Mouse (Mus musculus): Measurements from ENCODE around the gene Rab8b. TPM values are rescaled to one million over a fixed set of nuclear protein-coding genes. Genes with fewer than 3 reads are reported as not detected.

Rab8b gene
- total and polyA plus RNA-seq, 2 experiments, result 1.4 to 4.1 TPM

DNA sequence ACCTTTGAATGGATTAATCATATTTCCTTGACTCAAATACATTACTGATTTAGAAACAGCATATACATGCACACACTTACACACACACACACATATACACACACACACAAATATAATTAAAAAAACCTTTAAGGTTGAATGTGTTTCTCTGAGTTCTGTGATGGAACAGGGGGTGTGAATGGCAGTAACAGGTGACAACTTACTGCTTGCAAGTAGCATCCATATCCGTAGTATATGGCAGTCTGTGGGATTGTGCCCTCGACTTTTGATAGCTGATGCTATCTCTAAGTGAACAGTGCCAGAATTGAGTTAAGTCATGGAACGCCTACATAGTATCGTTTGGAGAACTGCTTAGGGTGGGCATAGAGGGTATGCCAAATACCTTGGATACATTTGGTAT, 57.3 kb downstream of the Rab8b start:
- no peak overlapping the region for H3K27ac ChIP-seq (replicated peaks; ENCODE audit: insufficient read depth, low read depth, low read length)
- DNase-seq (ENCODE audit: extremely low read depth, low read depth, low spot score), result no peak
- TF ChIP-seq POLR2A (IDR thresholded peaks at IDR 0.05; ENCODE audit: extremely low read depth, insufficient read depth, low read length), result no peak
- no peak for TF ChIP-seq CTCF (IDR thresholded peaks at IDR 0.05; ENCODE audit: low read depth, low read length)
- H3K79me2 ChIP-seq (ENCODE audit: control insufficient read depth, insufficient read depth, low read length), result no peaks in the 10 kb centered on the region
- 90% methylated on average over 4 of the region's 4 CpGs for WGBS
- H3K9ac ChIP-seq (ENCODE audit: low read depth, low read length), result no peak overlapping the region
- no peaks in the 10 kb centered on the region for H3K27me3 ChIP-seq (ENCODE audit: control insufficient read depth, insufficient read depth, low read length)
- H3K36me3 ChIP-seq (ENCODE audit: control insufficient read depth, insufficient read depth, low read length), result peaks cover 2% of the 10 kb centered on the region; the same call in 1 of the 2 replicates
- no peak overlapping the region for H3K4me3 ChIP-seq (ENCODE audit: insufficient read depth, low read depth, low read length)
- H3K4me1 ChIP-seq (ENCODE audit: control insufficient read depth, insufficient read depth, low read length), result no peaks in the 10 kb centered on the region

DNA sequence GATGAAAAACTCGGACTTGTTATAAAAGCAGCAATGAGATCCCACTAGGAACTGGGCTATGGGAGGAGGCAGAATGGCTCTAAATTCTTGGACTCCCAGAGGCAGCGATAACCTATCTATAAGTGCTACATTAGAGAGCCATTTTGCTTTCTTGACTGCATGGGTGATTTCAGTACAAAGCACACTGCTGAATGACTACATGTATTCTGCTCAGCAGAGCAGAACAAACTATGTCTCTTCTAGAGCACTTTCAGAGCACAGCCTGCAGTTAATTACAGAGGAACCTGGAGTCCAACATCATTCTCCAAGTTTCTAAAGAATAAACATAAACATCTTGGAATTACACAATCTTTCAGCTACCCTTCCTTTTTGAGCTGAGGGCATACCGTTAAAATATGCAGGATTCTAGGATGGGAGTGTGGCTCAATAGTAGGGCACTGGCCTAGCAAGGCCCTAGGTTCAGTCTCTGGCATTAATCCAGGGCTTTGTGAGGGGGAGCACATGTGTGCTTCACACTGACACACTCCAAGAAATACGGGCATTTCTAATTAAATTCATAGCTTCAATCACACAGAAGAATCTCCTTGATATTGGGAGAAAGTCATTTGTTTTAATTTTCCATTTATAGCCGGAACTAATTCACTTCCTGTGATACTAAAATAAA, 58.3 kb downstream of the Rab8b start:
- no peaks in the 10 kb centered on the region for H3K79me2 ChIP-seq (ENCODE audit: control insufficient read depth, insufficient read depth, low read length)
- H3K9ac ChIP-seq (ENCODE audit: low read depth, low read length), result no peak overlapping the region
- H3K27ac ChIP-seq (replicated peaks; ENCODE audit: insufficient read depth, low read depth, low read length), result no peak overlapping the region
- no peaks in the 10 kb centered on the region for H3K4me1 ChIP-seq (ENCODE audit: control insufficient read depth, insufficient read depth, low read length)
- DNase-seq (ENCODE audit: extremely low read depth, low read depth, low spot score), result no peak
- H3K36me3 ChIP-seq (ENCODE audit: control insufficient read depth, insufficient read depth, low read length), result peaks cover 2% of the 10 kb centered on the region; the same call in 1 of the 2 replicates
- TF ChIP-seq POLR2A (IDR thresholded peaks at IDR 0.05; ENCODE audit: extremely low read depth, insufficient read depth, low read length), result no peak
- no peak overlapping the region for H3K4me3 ChIP-seq (ENCODE audit: insufficient read depth, low read depth, low read length)
- no peaks in the 10 kb centered on the region for H3K27me3 ChIP-seq (ENCODE audit: control insufficient read depth, insufficient read depth, low read length)
- 84% methylated on average over 5 of the region's 5 CpGs for WGBS

GRCm38 (mm10) chr9:66859523-66859922, 60.0 kb downstream of the Rab8b start:
- Histone ChIP-seq H3K79me2 (ENCODE audit: control insufficient read depth, insufficient read depth, low read length) (no peaks in the 10 kb centered on the region), H3K27ac (replicated peaks; ENCODE audit: insufficient read depth, low read depth, low read length) (no peak overlapping the region), H3K4me3 (ENCODE audit: insufficient read depth, low read depth, low read length) (no peak overlapping the region), H3K9ac (ENCODE audit: low read depth, low read length) (no peak overlapping the region), H3K27me3 (ENCODE audit: control insufficient read depth, insufficient read depth, low read length) (no peaks in the 10 kb centered on the region), H3K36me3 (ENCODE audit: control insufficient read depth, insufficient read depth, low read length) (peaks cover 2% of the 10 kb centered on the region; the same call in 1 of the 2 replicates), H3K4me1 (ENCODE audit: control insufficient read depth, insufficient read depth, low read length) (no peaks in the 10 kb centered on the region)
- WGBS, result 94% methylated on average over 5 of the region's 5 CpGs
- TF ChIP-seq CTCF (IDR thresholded peaks at IDR 0.05; ENCODE audit: low read depth, low read length) (no peak), POLR2A (IDR thresholded peaks at IDR 0.05; ENCODE audit: extremely low read depth, insufficient read depth, low read length) (no peak)
- DNase-seq (ENCODE audit: extremely low read depth, low read depth, low spot score), result no peak

- no peak overlapping the region for H3K9ac ChIP-seq (ENCODE audit: low read depth, low read length)
- H3K79me2 ChIP-seq (ENCODE audit: control insufficient read depth, insufficient read depth, low read length), result no peaks in the 10 kb centered on the region
- H3K4me3 ChIP-seq (ENCODE audit: insufficient read depth, low read depth, low read length), result no peak overlapping the region
- H3K27ac ChIP-seq (replicated peaks; ENCODE audit: insufficient read depth, low read depth, low read length), result no peak overlapping the region
- no peaks in the 10 kb centered on the region for H3K36me3 ChIP-seq (ENCODE audit: control insufficient read depth, insufficient read depth, low read length)
- DNase-seq (ENCODE audit: extremely low read depth, low read depth, low spot score), result no peak
- no peaks in the 10 kb centered on the region for H3K27me3 ChIP-seq (ENCODE audit: control insufficient read depth, insufficient read depth, low read length)
- 61% methylated on average over 7 of the region's 7 CpGs for WGBS
- no peaks in the 10 kb centered on the region for H3K4me1 ChIP-seq (ENCODE audit: control insufficient read depth, insufficient read depth, low read length)
- no peak for TF ChIP-seq POLR2A (IDR thresholded peaks at IDR 0.05; ENCODE audit: extremely low read depth, insufficient read depth, low read length)
- no peak for TF ChIP-seq CTCF (IDR thresholded peaks at IDR 0.05; ENCODE audit: low read depth, low read length)
Measured at GRCm38 (mm10) chr9:66855865-66856264, 63.6 kb downstream of the Rab8b start.

DNA sequence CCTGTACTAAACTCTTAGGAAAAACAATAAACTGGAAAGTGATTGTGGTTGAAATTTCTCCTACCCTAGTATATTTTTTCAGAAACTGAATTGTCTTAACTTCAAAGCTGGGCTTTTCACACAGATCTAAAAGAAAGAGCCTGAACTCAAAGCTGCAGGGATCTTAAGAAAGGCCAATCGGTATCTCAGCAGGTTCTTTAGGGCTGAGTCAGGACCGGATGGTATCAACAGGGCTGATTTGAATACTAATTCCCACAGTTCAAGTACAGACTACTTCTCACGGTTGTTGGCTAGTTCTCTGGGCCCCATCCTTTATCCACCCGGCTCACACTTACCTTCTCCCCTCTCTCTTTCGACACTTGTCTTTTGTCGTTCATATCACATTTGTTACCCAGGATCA, 66.9 kb downstream of the Rab8b start:
- Histone ChIP-seq H3K4me1 (ENCODE audit: control insufficient read depth, insufficient read depth, low read length) (no peaks in the 10 kb centered on the region), H3K27ac (replicated peaks; ENCODE audit: insufficient read depth, low read depth, low read length) (no peak overlapping the region), H3K36me3 (ENCODE audit: control insufficient read depth, insufficient read depth, low read length) (no peaks in the 10 kb centered on the region), H3K79me2 (ENCODE audit: control insufficient read depth, insufficient read depth, low read length) (no peaks in the 10 kb centered on the region), H3K27me3 (ENCODE audit: control insufficient read depth, insufficient read depth, low read length) (no peaks in the 10 kb centered on the region), H3K4me3 (ENCODE audit: insufficient read depth, low read depth, low read length) (no peak overlapping the region), H3K9ac (ENCODE audit: low read depth, low read length) (no peak overlapping the region)
- no peak for DNase-seq (ENCODE audit: extremely low read depth, low read depth, low spot score)
- TF ChIP-seq CTCF (IDR thresholded peaks at IDR 0.05; ENCODE audit: low read depth, low read length), result no peak
- TF ChIP-seq POLR2A (IDR thresholded peaks at IDR 0.05; ENCODE audit: extremely low read depth, insufficient read depth, low read length), result no peak
- WGBS, result 91% methylated on average over 6 of the region's 6 CpGs

DNA sequence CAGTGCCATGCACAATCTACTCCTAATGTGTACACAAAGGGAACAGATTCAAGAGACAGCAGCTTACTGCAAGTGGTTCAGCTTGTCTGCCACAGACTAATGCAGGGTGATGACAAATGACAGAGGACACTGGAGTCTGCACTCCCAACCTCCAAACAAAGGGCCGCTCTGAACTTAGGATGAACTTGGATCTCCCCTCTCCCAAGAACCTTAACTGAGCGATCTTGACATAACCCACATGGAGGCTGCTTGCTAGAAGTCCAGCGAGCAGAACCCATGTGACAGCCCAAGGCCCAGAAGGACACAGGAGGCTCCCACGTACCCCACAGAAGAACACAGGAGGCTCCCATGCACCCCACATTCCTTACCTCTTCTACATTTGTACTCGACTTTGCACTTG, 68.5 kb downstream of the Rab8b start:
- 83% methylated on average over 5 of the region's 5 CpGs for WGBS
- Histone ChIP-seq H3K27ac (replicated peaks; ENCODE audit: insufficient read depth, low read depth, low read length) (no peak overlapping the region), H3K4me1 (ENCODE audit: control insufficient read depth, insufficient read depth, low read length) (no peaks in the 10 kb centered on the region), H3K27me3 (ENCODE audit: control insufficient read depth, insufficient read depth, low read length) (no peaks in the 10 kb centered on the region), H3K9ac (ENCODE audit: low read depth, low read length) (no peak overlapping the region), H3K79me2 (ENCODE audit: control insufficient read depth, insufficient read depth, low read length) (no peaks in the 10 kb centered on the region), H3K4me3 (ENCODE audit: insufficient read depth, low read depth, low read length) (no peak overlapping the region), H3K36me3 (ENCODE audit: control insufficient read depth, insufficient read depth, low read length) (no peaks in the 10 kb centered on the region)
- no peak for DNase-seq (ENCODE audit: extremely low read depth, low read depth, low spot score)
- TF ChIP-seq CTCF (IDR thresholded peaks at IDR 0.05; ENCODE audit: low read depth, low read length), result no peak
- no peak for TF ChIP-seq POLR2A (IDR thresholded peaks at IDR 0.05; ENCODE audit: extremely low read depth, insufficient read depth, low read length)

Data from liver, adult 2 months (tissue).